Mouse (Mus musculus) heart, postnatal 0 days (tissue): ENCODE measurements around the gene Mettl7a3. TPM values are rescaled to one million over a fixed set of nuclear protein-coding genes. Genes with fewer than 3 reads are reported as not detected.

ENCODE experiments used
- ATAC-seq: fragments of 200-750 bp; cut with Nextera tagmentation; 2 replicates; pipeline ENCODE4 v1.8.0; 2017; ENCODE audit warnings: low read depth, moderate number of reproducible peaks, moderate library complexity; ENCODE audit not compliant: insufficient read depth
- DNase-seq: peaks from one replicate; pipeline ENCODE4 v3.0.0-alpha.2; 2016; ENCODE audit warnings: low spot score
- H3K27ac ChIP-seq: fragments of 300-500 bp; sonication (generic); 2 replicates; pipeline ENCODE4 v1.5.1; 2014; ENCODE audit warnings: low read depth, mild to moderate bottlenecking
- H3K27me3 ChIP-seq: fragments of 300-500 bp; sonication (generic); 2 replicates; pipeline ENCODE4 v1.6.1; 2014; ENCODE audit warnings: low read length, mixed read lengths; ENCODE audit not compliant: control insufficient read depth, insufficient read depth
- H3K36me3 ChIP-seq: fragments of 300-500 bp; sonication (generic); replicated peaks from 2 replicates; pipeline ENCODE4 v1.6.1; 2014; ENCODE audit warnings: low read length, mixed read lengths; ENCODE audit not compliant: control insufficient read depth, insufficient read depth
- H3K4me1 ChIP-seq: fragments of 300-500 bp; sonication (generic); 2 replicates; pipeline ENCODE4 v1.6.1; 2014; ENCODE audit warnings: antibody characterized with exemption; ENCODE audit not compliant: control insufficient read depth, insufficient read depth
- H3K4me2 ChIP-seq: fragments of 300-500 bp; sonication (generic); 2 replicates; pipeline ENCODE4 v1.6.1; 2014; ENCODE audit warnings: low read depth, mild to moderate bottlenecking, low read length, moderate library complexity
- H3K4me3 ChIP-seq: fragments of 300-500 bp; sonication (generic); 2 replicates; pipeline ENCODE4 v1.5.1; 2014; ENCODE audit warnings: low read depth, low read length
- H3K9ac ChIP-seq: fragments of 300-500 bp; sonication (generic); replicated peaks from 2 replicates; pipeline ENCODE4 v1.6.1; 2014; ENCODE audit warnings: low read depth, low read length, mixed read lengths
- H3K9me3 ChIP-seq: fragments of 300-500 bp; sonication (generic); replicated peaks from 2 replicates; pipeline ENCODE4 v1.6.1; 2016; ENCODE audit warnings: low read length; ENCODE audit not compliant: control insufficient read depth
- CTCF ChIP-seq: IDR thresholded peaks from 2 replicates; pipeline ENCODE4 v1.5.1; 2016; ENCODE audit warnings: antibody characterized with exemption, control low read depth, low read depth
- EP300 ChIP-seq: IDR thresholded peaks from 2 replicates; pipeline ENCODE4 v1.6.1; 2016; ENCODE audit warnings: antibody characterized with exemption, low read depth
- WGBS: fragments of 180-500 bp; shearing (Covaris S2); extraction: QIAGEN DNeasy Blood & Tissue Kit; methylation state at CpG from one replicate; pipeline ENCODE4 v1.1.7; 2014; 5-methylcytosine and 5-hydroxymethylcytosine counted together
- polyA plus RNA-seq: library from polyadenylated mRNA; unstranded; fragments of >200 nt; fragmentation: Nextera tagmentation; extraction: Ambion mirVana; gene quantifications from 2 replicates; pipeline ENCODE4 v1.2.1, GENCODE M21; 2015
- total RNA-seq: library from RNA; depleted of rRNA; stranded (reverse); fragments of >200 nt; gene quantifications from 2 replicates; pipeline ENCODE4 v1.2.3, GENCODE M21; 2014; ENCODE audit warnings: low replicate concordance; rRNA removed

Mettl7a3 gene
- total RNA-seq = 0.08 TPM in 1 of 2 replicates, not detected in the other
- polyA plus RNA-seq = not detected in 2 replicates

DNA sequence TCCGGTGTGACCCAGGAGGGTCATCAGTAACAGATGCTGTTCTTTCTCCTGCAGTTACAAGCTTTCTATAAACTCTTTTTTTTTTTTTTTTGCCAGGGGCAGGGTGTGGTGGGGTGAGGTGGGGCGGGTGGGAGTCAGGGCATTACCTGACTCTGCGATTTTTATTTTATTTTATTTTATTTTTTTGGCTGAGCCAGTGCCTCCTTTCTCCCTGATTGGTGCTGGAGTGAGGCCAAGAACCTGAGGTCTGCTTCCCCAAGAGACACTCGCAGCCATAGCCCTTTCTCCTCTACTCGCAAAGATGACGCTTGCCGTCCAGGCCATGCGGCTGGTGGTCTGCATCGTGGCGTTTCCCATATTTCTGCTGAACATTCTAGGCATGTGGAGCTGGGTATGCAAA, at the start of gene Mettl7a3:
Gene Mettl7a3 (plus strand): TSS at position 301 of the 400 bp plus-strand sequence.
- H3K4me3 ChIP-seq = no peak within 1 kb of the TSS
- ATAC-seq (no peak), DNase-seq (no peak)
- 68% methylated on average over 10 of the region's 10 CpGs for WGBS
- H3K4me2 ChIP-seq = no peak within 1 kb of the TSS
- no peaks in the 10 kb centered on the region for H3K27me3 ChIP-seq
- H3K27ac ChIP-seq = no peak within 1 kb of the TSS
- H3K36me3 ChIP-seq = no peaks in the 10 kb centered on the region
- H3K9me3 ChIP-seq = no peaks in the 10 kb centered on the region
- no peak within 1 kb of the TSS for H3K9ac ChIP-seq
- H3K4me1 ChIP-seq = no peaks in the 10 kb centered on the region
- TF ChIP-seq EP300 = no peak
- TF ChIP-seq CTCF = no peak

DNA sequence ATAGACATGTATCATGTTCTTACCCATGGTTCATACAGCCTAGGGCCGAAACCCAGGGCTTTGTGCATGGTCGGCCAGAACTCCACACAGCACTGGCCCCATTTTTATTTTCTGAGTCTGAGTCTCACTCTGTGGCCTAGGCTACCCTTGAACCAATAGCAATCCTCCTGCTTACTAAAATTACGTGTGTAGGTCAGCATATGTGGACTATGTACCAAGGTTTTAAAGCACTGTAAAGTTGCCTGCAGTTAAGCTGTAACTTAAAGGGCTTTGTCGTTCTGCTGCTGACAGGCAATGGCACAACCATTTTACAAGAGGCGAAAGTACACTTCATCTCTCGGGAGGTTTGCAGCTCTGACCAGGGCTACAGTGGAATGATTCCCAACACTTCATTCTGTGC, 45.7 kb upstream of the Mettl7a3 start:
- ATAC-seq (no peak), DNase-seq (no peak)
- Histone ChIP-seq H3K36me3 (no peaks in the 10 kb centered on the region), H3K9ac (no peak overlapping the region), H3K9me3 (no peaks in the 10 kb centered on the region), H3K4me2 (no peak overlapping the region), H3K27me3 (no peaks in the 10 kb centered on the region), H3K4me1 (no peaks in the 10 kb centered on the region), H3K27ac (no peak overlapping the region), H3K4me3 (no peak overlapping the region)
- WGBS = 89% methylated on average over 6 of the region's 6 CpGs
- TF ChIP-seq CTCF (no peak), EP300 (no peak)

DNA sequence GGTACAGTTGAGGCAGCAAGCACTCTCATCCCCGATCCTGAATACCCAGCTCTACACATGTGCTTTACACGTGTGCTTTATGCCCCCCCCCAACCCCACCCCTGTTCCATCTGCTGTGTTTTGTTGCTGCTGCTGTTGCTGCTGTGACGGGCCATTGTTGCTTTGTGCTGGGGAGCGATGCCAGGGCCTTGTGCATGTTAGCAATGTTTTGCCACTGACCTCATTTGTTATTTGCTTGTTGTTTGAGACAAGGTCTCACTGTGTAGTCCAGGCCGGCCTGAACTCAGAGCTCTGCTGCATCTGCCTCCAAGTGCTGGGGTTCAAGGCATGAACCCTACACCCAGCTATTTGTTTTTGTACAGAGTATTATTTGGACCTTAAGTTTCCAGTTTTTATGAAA, 43.9 kb upstream of the Mettl7a3 start:
- Histone ChIP-seq H3K4me3 (no peak overlapping the region), H3K9ac (no peak overlapping the region), H3K4me1 (no peaks in the 10 kb centered on the region), H3K36me3 (no peaks in the 10 kb centered on the region), H3K4me2 (no peak overlapping the region), H3K9me3 (no peaks in the 10 kb centered on the region), H3K27me3 (no peaks in the 10 kb centered on the region), H3K27ac (no peak overlapping the region)
- no peak for TF ChIP-seq EP300
- no peak for TF ChIP-seq CTCF
- 83% methylated on average over 5 of the region's 5 CpGs for WGBS
- DNase-seq (no peak), ATAC-seq (no peak)

GRCm38 (mm10) chr15:100292326-100292725, 42.4 kb upstream of the Mettl7a3 start:
- Histone ChIP-seq H3K4me2 (no peak overlapping the region), H3K36me3 (no peaks in the 10 kb centered on the region), H3K9ac (no peak overlapping the region), H3K9me3 (no peaks in the 10 kb centered on the region), H3K27ac (no peak overlapping the region), H3K4me1 (no peaks in the 10 kb centered on the region), H3K4me3 (no peak overlapping the region), H3K27me3 (no peaks in the 10 kb centered on the region)
- 57% methylated on average over 7 of the region's 7 CpGs for WGBS
- ATAC-seq = no peak
- DNase-seq = no peak
- no peak for TF ChIP-seq CTCF
- TF ChIP-seq EP300 = no peak

DNA sequence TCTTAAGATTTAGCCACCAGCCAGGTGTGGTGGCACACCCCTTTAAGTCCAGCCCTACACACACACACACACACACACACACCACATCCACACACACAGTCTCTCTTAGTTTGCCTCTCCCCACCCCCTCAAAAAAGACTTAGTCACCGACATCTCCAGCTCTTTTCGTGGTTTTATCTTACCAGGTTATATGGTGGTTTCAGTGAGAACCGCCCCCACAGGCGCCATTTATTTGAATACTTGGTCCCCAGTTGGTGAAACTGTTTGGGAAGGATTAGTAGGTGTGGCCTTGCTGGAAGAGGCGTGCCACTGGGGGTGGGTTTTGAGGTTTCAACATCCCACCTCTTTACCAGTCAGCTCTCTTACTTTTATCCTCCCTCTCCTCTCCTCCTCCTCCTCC, 36.9 kb upstream of the Mettl7a3 start:
- Histone ChIP-seq H3K4me2 (no peak overlapping the region), H3K27me3 (no peaks in the 10 kb centered on the region), H3K9me3 (no peaks in the 10 kb centered on the region), H3K4me3 (no peak overlapping the region), H3K4me1 (no peaks in the 10 kb centered on the region), H3K9ac (no peak overlapping the region), H3K36me3 (no peaks in the 10 kb centered on the region), H3K27ac (no peak overlapping the region)
- ATAC-seq = no peak
- TF ChIP-seq CTCF (no peak), EP300 (no peak)
- no peak for DNase-seq
- 82% methylated on average over 5 of the region's 5 CpGs for WGBS

- Histone ChIP-seq H3K4me1 (peaks cover 3% of the 10 kb centered on the region; the same call in 1 of the 2 replicates), H3K36me3 (no peaks in the 10 kb centered on the region), H3K4me3 (no peak overlapping the region), H3K9me3 (no peaks in the 10 kb centered on the region), H3K27ac (no peak overlapping the region), H3K9ac (no peak overlapping the region), H3K4me2 (no peak overlapping the region), H3K27me3 (no peaks in the 10 kb centered on the region)
- ATAC-seq (no peak), DNase-seq (no peak)
- TF ChIP-seq CTCF (no peak), EP300 (no peak)
- 75% methylated on average over 6 of the region's 6 CpGs for WGBS
These were observed 34.2 kb upstream of the Mettl7a3 start for GRCm38 (mm10) chr15:100300499-100300898.
